Mouse (Mus musculus): ENCODE measurements around the gene Dcaf8.
"Not testable (repeated sequence)": the region's sequence is repeated elsewhere in the genome, so short reads cannot be mapped to it uniquely, and the experiment has no call there.

Gene Dcaf8

GRCm38 (mm10) chr1:172218164-172218910 is 70.5 kb downstream of the Dcaf8 start:
- no peak for DNase-seq (ENCODE audit: low spot score in 2 of 2)

- DNase-seq (ENCODE audit: low spot score in 2 of 2): no peak
Measured at GRCm38 (mm10) chr1:172219451-172220406, 71.8 kb downstream of the Dcaf8 start, which contains the start of gene Casq1. TSS of gene Casq1 (minus strand) at chr1:172219868.

- no peak for DNase-seq (ENCODE audit: low spot score in 2 of 2)
Measured at GRCm38 (mm10) chr1:172220414-172220813, 72.5 kb downstream of the Dcaf8 start.

GRCm38 (mm10) chr1:172221297-172222063 is 73.6 kb downstream of the Dcaf8 start:
- DNase-seq (ENCODE audit: low spot score in 2 of 2): no peak

GRCm38 (mm10) chr1:172228209-172228608 is 80.3 kb downstream of the Dcaf8 start:
- DNase-seq (ENCODE audit: low spot score in 2 of 2): no peak

GRCm38 (mm10) chr1:172229215-172229614 is 81.3 kb downstream of the Dcaf8 start:
- DNase-seq (ENCODE audit: low spot score in 2 of 2): no peak

- DNase-seq (ENCODE audit: low spot score in 2 of 2): no peak
Measured at GRCm38 (mm10) chr1:172240945-172241708, 93.2 kb downstream of the Dcaf8 start.

- no peak for DNase-seq (ENCODE audit: low spot score in 2 of 2)
Measured at GRCm38 (mm10) chr1:172242401-172242800, 94.5 kb downstream of the Dcaf8 start.

- no peak for DNase-seq (ENCODE audit: low spot score in 2 of 2)
Measured at GRCm38 (mm10) chr1:172243547-172244205, 95.8 kb downstream of the Dcaf8 start.

- DNase-seq (ENCODE audit: low spot score in 2 of 2): not testable (repeated sequence)
Measured at GRCm38 (mm10) chr1:172244645-172245044, 96.8 kb downstream of the Dcaf8 start.

Measured in left cerebral cortex, adult 9 months (tissue).